Mouse (Mus musculus) embryonic fibroblast, embryonic 13.5 days (primary cell): ENCODE results near the gene Rab28.

Experiments used
- CTCF ChIP-seq: IDR thresholded peaks from 2 replicates; pipeline ENCODE4 v1.5.1; 2011; ENCODE audit warnings: mild to moderate bottlenecking, control low read depth, low read length, moderate library complexity, borderline replicate concordance; ENCODE audit not compliant: insufficient read depth
- POLR2A ChIP-seq: IDR thresholded peaks from 2 replicates; pipeline ENCODE4 v1.6.1; 2011; ENCODE audit warnings: low read depth, mild to moderate bottlenecking, control low read depth, low read length, moderate library complexity

DNA sequence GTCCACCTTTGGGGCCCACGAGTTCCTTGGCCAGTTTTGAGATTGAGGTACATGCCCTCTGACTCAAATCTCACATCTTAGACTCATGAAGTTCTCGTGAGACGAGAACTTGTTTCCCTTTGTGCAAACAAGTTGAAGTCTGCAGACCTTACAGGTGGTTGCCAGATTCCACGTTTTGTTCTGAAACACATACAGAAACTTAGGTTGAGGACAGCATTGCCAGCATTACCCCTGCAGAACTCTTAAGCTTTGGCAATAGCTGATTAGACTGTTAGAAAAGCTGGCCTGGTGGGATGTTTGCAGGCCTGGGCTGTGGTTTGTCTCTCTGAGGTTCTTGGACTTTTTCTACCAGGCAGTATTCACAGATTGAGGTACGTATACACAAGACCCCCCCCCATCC is 49.4 kb upstream of the Rab28 start:
- TF ChIP-seq CTCF (no peak), POLR2A (no peak)
